Mouse (Mus musculus): ENCODE data around the gene Ncor2.

The Ncor2 gene

GRCm38 (mm10) chr5:125056696-125057554 is 122.1 kb downstream of the Ncor2 start:
- DNase-seq, result no peak

- no peak for DNase-seq
Observed at GRCm38 (mm10) chr5:125056331-125056695, 122.7 kb downstream of the Ncor2 start.

GRCm38 (mm10) chr5:125055901-125056300 is 123.1 kb downstream of the Ncor2 start:
- DNase-seq, result no peak

- DNase-seq, result no peak
Observed at GRCm38 (mm10) chr5:125053661-125054060, 125.4 kb downstream of the Ncor2 start.

- DNase-seq, result peak; percentile 79 to 82
Observed at GRCm38 (mm10) chr5:125052603-125053488, 126.2 kb downstream of the Ncor2 start.

- no peak for DNase-seq
Observed at GRCm38 (mm10) chr5:125052237-125052602, 126.8 kb downstream of the Ncor2 start.

GRCm38 (mm10) chr5:125049481-125049880 is 129.5 kb downstream of the Ncor2 start:
- no peak for DNase-seq

GRCm38 (mm10) chr5:125046436-125046835 is 132.6 kb downstream of the Ncor2 start:
- DNase-seq, result no peak

GRCm38 (mm10) chr5:125045202-125045601 is 133.8 kb downstream of the Ncor2 start:
- DNase-seq, result no peak

GRCm38 (mm10) chr5:125043448-125043847 is 135.6 kb downstream of the Ncor2 start:
- DNase-seq, result no peak

- DNase-seq, result no peak
Observed at GRCm38 (mm10) chr5:125041578-125041977, 137.4 kb downstream of the Ncor2 start.

- peak; percentile 84 to 87 for DNase-seq
Observed at GRCm38 (mm10) chr5:125040128-125040584, 138.9 kb downstream of the Ncor2 start.

GRCm38 (mm10) chr5:125039377-125040027 is 139.5 kb downstream of the Ncor2 start:
- peak; percentile 55 to 58 for DNase-seq

GRCm38 (mm10) chr5:125036483-125036882 is 142.5 kb downstream of the Ncor2 start:
- DNase-seq, result no peak

GRCm38 (mm10) chr5:125028911-125029310 is 150.1 kb downstream of the Ncor2 start:
- DNase-seq, result no peak

GRCm38 (mm10) chr5:125028371-125028770 is 150.6 kb downstream of the Ncor2 start:
- DNase-seq, result no peak

GRCm38 (mm10) chr5:125024002-125024401 is 155.0 kb downstream of the Ncor2 start:
- peak; percentile 50 to 55 for DNase-seq

GRCm38 (mm10) chr5:125021298-125021697 is 157.7 kb downstream of the Ncor2 start:
- DNase-seq, result peak; percentile 81 to 83

GRCm38 (mm10) chr5:125019099-125019498 is 159.9 kb downstream of the Ncor2 start:
- no peak for DNase-seq

GRCm38 (mm10) chr5:125017332-125017731 is 161.7 kb downstream of the Ncor2 start:
- DNase-seq, result peak in 1 of 2 experiments; percentile 42

GRCm38 (mm10) chr5:125016421-125017242 is 162.4 kb downstream of the Ncor2 start:
- no peak for DNase-seq

- DNase-seq, result no peak
Observed at GRCm38 (mm10) chr5:125015576-125015975, 163.4 kb downstream of the Ncor2 start.
